Mouse (Mus musculus): ENCODE measurements around the gene Adat3. TPM values are rescaled to one million over a fixed set of nuclear protein-coding genes. Genes with fewer than 3 reads are reported as not detected.

The Adat3 gene
- total and polyA plus RNA-seq, 3 experiments: 1.6 to 19.4 TPM; not detected in 1

- no peak for DNase-seq (ENCODE audit: low spot score)
- no peaks in the 10 kb centered on the region for H3K9me3 ChIP-seq (replicated peaks)
- peak overlapping the region; percentile 97 for H3K4me3 ChIP-seq (ENCODE audit: low read depth, low read length)
- H3K36me3 ChIP-seq (replicated peaks): peaks cover 45% of the 10 kb centered on the region
- H3K4me1 ChIP-seq (ENCODE audit: insufficient read depth, low read depth, low read length): peaks cover 61% of the 10 kb centered on the region
- no peak for ATAC-seq (ENCODE audit: extremely low read depth, insufficient number of reproducible peaks, low FRiP score, poor library complexity, severe bottlenecking)
- H3K27me3 ChIP-seq (ENCODE audit: insufficient read depth, low read length): no peaks in the 10 kb centered on the region
- TF ChIP-seq POLR2AphosphoS5 (IDR thresholded peaks at IDR 0.05; ENCODE audit: insufficient replicate concordance, low read depth, low read length) (no peak), GATA1 (IDR thresholded peaks at IDR 0.05; ENCODE audit: borderline replicate concordance, low read length) (no peak), TAL1 (conservative IDR thresholded peaks at IDR 0.05; ENCODE audit: low read depth, low read length) (no peak), CTCF (IDR thresholded peaks at IDR 0.05; ENCODE audit: low read depth, low read length) (no peak), GATA2 (IDR thresholded peaks at IDR 0.05; ENCODE audit: borderline replicate concordance, low read depth, low read length) (no peak)
Measured at GRCm38 (mm10) chr10:80589127-80589878, 13.4 kb upstream of the Adat3 start.

- peak within 1 kb of the TSS; percentile 97 for H3K4me3 ChIP-seq (ENCODE audit: low read depth, low read length)
Measured at GRCm38 (mm10) chr10:80589879-80590854, 12.5 kb upstream of the Adat3 start, which contains the start of gene Abhd17a. Abhd17a (minus strand) TSS chr10:80590341.

GRCm38 (mm10) chr10:80596318-80596717 lies 6.4 kb upstream of the Adat3 start:
- Histone ChIP-seq H3K36me3 (replicated peaks) (no peaks in the 10 kb centered on the region), H3K4me1 (ENCODE audit: insufficient read depth, low read depth, low read length) (peaks cover 29% of the 10 kb centered on the region), H3K4me3 (ENCODE audit: low read depth, low read length) (no peak overlapping the region), H3K27me3 (ENCODE audit: insufficient read depth, low read length) (peaks cover 7% of the 10 kb centered on the region; the same call in 1 of the 2 replicates), H3K9me3 (replicated peaks) (no peaks in the 10 kb centered on the region)
- no peak for DNase-seq (ENCODE audit: low spot score)
- ATAC-seq (ENCODE audit: extremely low read depth, insufficient number of reproducible peaks, low FRiP score, poor library complexity, severe bottlenecking): no peak
- no peak for TF ChIP-seq TAL1 (conservative IDR thresholded peaks at IDR 0.05; ENCODE audit: low read depth, low read length)
- no peak for TF ChIP-seq POLR2AphosphoS5 (IDR thresholded peaks at IDR 0.05; ENCODE audit: insufficient replicate concordance, low read depth, low read length)
- TF ChIP-seq CTCF (IDR thresholded peaks at IDR 0.05; ENCODE audit: low read depth, low read length): no peak
- no peak for TF ChIP-seq GATA2 (IDR thresholded peaks at IDR 0.05; ENCODE audit: borderline replicate concordance, low read depth, low read length)
- TF ChIP-seq GATA1 (IDR thresholded peaks at IDR 0.05; ENCODE audit: borderline replicate concordance, low read length): no peak

More at GRCm38 (mm10) chr10:80589879-80590854, 12.5 kb upstream of the Adat3 start, which contains the start of gene Abhd17a:
- ATAC-seq (ENCODE audit: extremely low read depth, insufficient number of reproducible peaks, low FRiP score, poor library complexity, severe bottlenecking) (peak; percentile 96), DNase-seq (ENCODE audit: low spot score) (peak; percentile 88)
- Histone ChIP-seq H3K27me3 (ENCODE audit: insufficient read depth, low read length) (no peaks in the 10 kb centered on the region), H3K4me1 (ENCODE audit: insufficient read depth, low read depth, low read length) (peaks cover 54% of the 10 kb centered on the region), H3K36me3 (replicated peaks) (peaks cover 37% of the 10 kb centered on the region), H3K9me3 (replicated peaks) (no peaks in the 10 kb centered on the region)
- no peak for TF ChIP-seq POLR2AphosphoS5 (IDR thresholded peaks at IDR 0.05; ENCODE audit: insufficient replicate concordance, low read depth, low read length)
- TF ChIP-seq GATA2 (IDR thresholded peaks at IDR 0.05; ENCODE audit: borderline replicate concordance, low read depth, low read length): no peak
- TF ChIP-seq GATA1 (IDR thresholded peaks at IDR 0.05; ENCODE audit: borderline replicate concordance, low read length): no peak
- no peak for TF ChIP-seq TAL1 (conservative IDR thresholded peaks at IDR 0.05; ENCODE audit: low read depth, low read length)
- no peak for TF ChIP-seq CTCF (IDR thresholded peaks at IDR 0.05; ENCODE audit: low read depth, low read length)

GRCm38 (mm10) chr10:80603364-80603763 lies 684 bp downstream of the Adat3 start:
- TF ChIP-seq CTCF (IDR thresholded peaks at IDR 0.05; ENCODE audit: low read depth, low read length): no peak
- no peak for TF ChIP-seq POLR2AphosphoS5 (IDR thresholded peaks at IDR 0.05; ENCODE audit: insufficient replicate concordance, low read depth, low read length)
- no peak for TF ChIP-seq GATA1 (IDR thresholded peaks at IDR 0.05; ENCODE audit: borderline replicate concordance, low read length)
- TF ChIP-seq TAL1 (conservative IDR thresholded peaks at IDR 0.05; ENCODE audit: low read depth, low read length): no peak
- no peak for TF ChIP-seq GATA2 (IDR thresholded peaks at IDR 0.05; ENCODE audit: borderline replicate concordance, low read depth, low read length)
- Histone ChIP-seq H3K4me3 (ENCODE audit: low read depth, low read length) (peak overlapping the region; percentile 96), H3K36me3 (replicated peaks) (peaks cover 45% of the 10 kb centered on the region), H3K27me3 (ENCODE audit: insufficient read depth, low read length) (no peaks in the 10 kb centered on the region), H3K9me3 (replicated peaks) (no peaks in the 10 kb centered on the region), H3K4me1 (ENCODE audit: insufficient read depth, low read depth, low read length) (peaks cover 66% of the 10 kb centered on the region)
- no peak for ATAC-seq (ENCODE audit: extremely low read depth, insufficient number of reproducible peaks, low FRiP score, poor library complexity, severe bottlenecking)
- DNase-seq (ENCODE audit: low spot score): no peak

GRCm38 (mm10) chr10:80604001-80604509 lies 1.4 kb downstream of the Adat3 start:
- Histone ChIP-seq H3K9me3 (replicated peaks) (no peaks in the 10 kb centered on the region), H3K36me3 (replicated peaks) (peaks cover 52% of the 10 kb centered on the region), H3K27me3 (ENCODE audit: insufficient read depth, low read length) (no peaks in the 10 kb centered on the region), H3K4me3 (ENCODE audit: low read depth, low read length) (peak overlapping the region; percentile 96), H3K4me1 (ENCODE audit: insufficient read depth, low read depth, low read length) (peaks cover 66% of the 10 kb centered on the region)
- ATAC-seq (ENCODE audit: extremely low read depth, insufficient number of reproducible peaks, low FRiP score, poor library complexity, severe bottlenecking): peak; percentile 77
- TF ChIP-seq POLR2AphosphoS5 (IDR thresholded peaks at IDR 0.05; ENCODE audit: insufficient replicate concordance, low read depth, low read length): no peak
- TF ChIP-seq GATA2 (IDR thresholded peaks at IDR 0.05; ENCODE audit: borderline replicate concordance, low read depth, low read length): no peak
- no peak for TF ChIP-seq GATA1 (IDR thresholded peaks at IDR 0.05; ENCODE audit: borderline replicate concordance, low read length)
- no peak for TF ChIP-seq CTCF (IDR thresholded peaks at IDR 0.05; ENCODE audit: low read depth, low read length)
- no peak for TF ChIP-seq TAL1 (conservative IDR thresholded peaks at IDR 0.05; ENCODE audit: low read depth, low read length)
- peak; percentile 80 for DNase-seq (ENCODE audit: low spot score)
